Mouse (Mus musculus) large intestine, adult 2 months (tissue): ENCODE data around the gene Slc2a3. TPM values are rescaled to one million over a fixed set of nuclear protein-coding genes. Genes with fewer than 3 reads are reported as not detected.

Source experiments
- polyA plus RNA-seq: library from polyadenylated mRNA; depleted of rRNA; stranded (reverse); fragments of >200 nt; gene quantifications from 2 replicates; pipeline ENCODE4 v1.2.3, GENCODE M21; 2012; rRNA removed

The Slc2a3 gene
- polyA plus RNA-seq, 1 experiment: 2.1 TPM

Other genes with a start within 250 kb of the Slc2a3 start
- gene Aicda, start 247.8 kb downstream of the Slc2a3 start, polyA plus RNA-seq: 0.47 and 1.0 TPM in 2 replicates
- gene Apobec1, start 199.2 kb downstream of the Slc2a3 start, polyA plus RNA-seq: 14.3 and 25.6 TPM in 2 replicates
- gene Gdf3, start 191.6 kb downstream of the Slc2a3 start, polyA plus RNA-seq: 0.11 and 0.19 TPM in 2 replicates
- gene Dppa3, start 175.2 kb downstream of the Slc2a3 start, polyA plus RNA-seq: not detected in 2 replicates
- gene Nanog, start 94.2 kb downstream of the Slc2a3 start, polyA plus RNA-seq: 0.10 TPM in 1 of 2 replicates, not detected in the other
- 7.4 and 7.6 TPM in 2 replicates for gene Foxj2, start 18.3 kb upstream of the Slc2a3 start, polyA plus RNA-seq
- 2.0 and 4.0 TPM in 2 replicates for gene C3ar1, start 54.5 kb upstream of the Slc2a3 start, polyA plus RNA-seq
- 18.8 and 24.5 TPM in 2 replicates for gene Necap1, start 72.8 kb upstream of the Slc2a3 start, polyA plus RNA-seq
- 2.8 and 3.5 TPM in 2 replicates for gene Clec4a1, start 120.2 kb upstream of the Slc2a3 start, polyA plus RNA-seq
- 0.88 and 1.2 TPM in 2 replicates for gene Clec4a3, start 150.9 kb upstream of the Slc2a3 start, polyA plus RNA-seq
- gene Clec4a4, start 188.7 kb upstream of the Slc2a3 start, polyA plus RNA-seq: 0.15 TPM in 1 of 2 replicates, not detected in the other
- gene Clec4b1, start 248.3 kb upstream of the Slc2a3 start, polyA plus RNA-seq: 0.55 and 0.80 TPM in 2 replicates